Mouse (Mus musculus) lung, postnatal 0 days (tissue): ENCODE results near the gene Eloa. TPM values are rescaled to one million over a fixed set of nuclear protein-coding genes. Genes with fewer than 3 reads are reported as not detected.

Experiments
- ATAC-seq: fragments of 200-750 bp; cut with Nextera tagmentation; 2 replicates; pipeline ENCODE4 v1.8.0; 2017; ENCODE audit warnings: moderate library complexity
- DNase-seq: peaks from one replicate; pipeline ENCODE4 v3.0.0-alpha.2; 2016; ENCODE audit warnings: low spot score
- H3K27ac ChIP-seq: fragments of 300-500 bp; sonication (generic); 2 replicates; pipeline ENCODE4 v1.5.1; 2014; ENCODE audit warnings: antibody characterized with exemption, mild to moderate bottlenecking, low read length, mixed read lengths
- H3K27me3 ChIP-seq: fragments of 300-500 bp; sonication (generic); replicated peaks from 2 replicates; pipeline ENCODE4 v1.6.1; 2014; ENCODE audit warnings: low read length, mixed read lengths; ENCODE audit not compliant: insufficient read depth
- H3K36me3 ChIP-seq: fragments of 300-500 bp; sonication (generic); 2 replicates; pipeline ENCODE4 v1.6.1; 2014; ENCODE audit warnings: low read length, mixed read lengths; ENCODE audit not compliant: insufficient read depth
- H3K4me1 ChIP-seq: fragments of 300-500 bp; sonication (generic); 2 replicates; pipeline ENCODE4 v1.6.1; 2014; ENCODE audit warnings: antibody characterized with exemption, low read depth, low read length, mixed read lengths; ENCODE audit not compliant: insufficient read depth
- H3K4me2 ChIP-seq: fragments of 300-500 bp; sonication (generic); replicated peaks from 2 replicates; pipeline ENCODE4 v1.6.1; 2014; ENCODE audit warnings: low read depth, mild to moderate bottlenecking, low read length, moderate library complexity, mixed read lengths
- H3K4me3 ChIP-seq: fragments of 300-500 bp; sonication (generic); 2 replicates; pipeline ENCODE4 v1.5.1; 2014; ENCODE audit warnings: low read depth, low read length
- H3K9ac ChIP-seq: fragments of 300-500 bp; sonication (generic); replicated peaks from 2 replicates; pipeline ENCODE4 v1.6.1; 2014; ENCODE audit warnings: low read depth, mild to moderate bottlenecking
- H3K9me3 ChIP-seq: fragments of 300-500 bp; sonication (generic); 2 replicates; pipeline ENCODE4 v1.6.1; 2016; ENCODE audit warnings: low read length, mixed read lengths
- CTCF ChIP-seq: IDR thresholded peaks from 2 replicates; pipeline ENCODE4 v1.5.1; 2016; ENCODE audit warnings: antibody characterized with exemption, mild to moderate bottlenecking
- EP300 ChIP-seq: IDR thresholded peaks from 2 replicates; pipeline ENCODE4 v1.6.1; 2016; ENCODE audit warnings: antibody characterized with exemption, mild to moderate bottlenecking, control low read depth
- WGBS: fragments of 180-500 bp; shearing (Covaris S2); extraction: QIAGEN DNeasy Blood & Tissue Kit; methylation state at CpG from one replicate; pipeline ENCODE4 v1.1.7; 2014; 5-methylcytosine and 5-hydroxymethylcytosine counted together
- polyA plus RNA-seq: library from polyadenylated mRNA; unstranded; fragments of >200 nt; fragmentation: Nextera tagmentation; extraction: Ambion mirVana; gene quantifications from 2 replicates; pipeline ENCODE4 v1.2.1, GENCODE M21; 2015

The Eloa gene
- polyA plus RNA-seq, 1 experiment from 2014 or later: 25.6 TPM

GRCm38 (mm10) chr4:136025350-136025749 is 3.8 kb upstream of the Eloa start:
- H3K4me1 ChIP-seq: 0 out of 2 replicates have a peak, but pooled peaks cover 4% of the 10 kb centered on the region
- WGBS: 75% methylated on average over 1 of the region's 1 CpGs
- TF ChIP-seq EP300 (no peak), CTCF (no peak)
- no peak overlapping the region for H3K27ac ChIP-seq
- H3K4me2 ChIP-seq: no peak overlapping the region
- no peaks in the 10 kb centered on the region for H3K27me3 ChIP-seq
- no peak overlapping the region for H3K9ac ChIP-seq
- H3K4me3 ChIP-seq: no peak overlapping the region
- DNase-seq (no peak), ATAC-seq (no peak)
- no peaks in the 10 kb centered on the region for H3K9me3 ChIP-seq
- no peaks in the 10 kb centered on the region for H3K36me3 ChIP-seq

DNA sequence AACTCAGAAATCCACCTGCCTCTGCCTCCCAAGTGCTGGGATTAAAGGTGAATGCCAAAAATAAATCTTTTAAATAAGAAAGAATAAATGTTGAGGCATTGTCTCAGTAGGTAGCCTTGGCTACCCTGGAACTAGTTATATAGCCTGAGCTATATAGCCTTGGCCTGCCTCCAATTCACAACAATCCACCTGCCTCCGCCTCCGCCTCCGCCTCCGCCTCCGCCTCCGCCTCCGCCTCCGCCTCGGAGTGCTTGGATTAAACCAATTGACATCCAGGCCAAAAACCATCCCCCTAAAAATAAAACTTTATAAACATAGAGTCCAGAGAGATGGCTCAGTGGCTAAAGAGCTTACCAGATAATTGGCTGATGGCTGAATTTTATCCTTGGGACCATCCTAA is 1.4 kb upstream of the Eloa start:
- H3K27me3 ChIP-seq: no peaks in the 10 kb centered on the region
- no peak overlapping the region for H3K4me3 ChIP-seq
- no peak overlapping the region for H3K27ac ChIP-seq
- H3K4me1 ChIP-seq: 0 out of 2 replicates have a peak, but pooled peaks cover 4% of the 10 kb centered on the region
- WGBS: 91% methylated on average over 9 of the region's 9 CpGs
- TF ChIP-seq EP300 (no peak), CTCF (no peak)
- H3K9ac ChIP-seq: no peak overlapping the region
- ATAC-seq (no peak), DNase-seq (no peak)
- H3K4me2 ChIP-seq: no peak overlapping the region
- no peaks in the 10 kb centered on the region for H3K9me3 ChIP-seq
- no peaks in the 10 kb centered on the region for H3K36me3 ChIP-seq

DNA sequence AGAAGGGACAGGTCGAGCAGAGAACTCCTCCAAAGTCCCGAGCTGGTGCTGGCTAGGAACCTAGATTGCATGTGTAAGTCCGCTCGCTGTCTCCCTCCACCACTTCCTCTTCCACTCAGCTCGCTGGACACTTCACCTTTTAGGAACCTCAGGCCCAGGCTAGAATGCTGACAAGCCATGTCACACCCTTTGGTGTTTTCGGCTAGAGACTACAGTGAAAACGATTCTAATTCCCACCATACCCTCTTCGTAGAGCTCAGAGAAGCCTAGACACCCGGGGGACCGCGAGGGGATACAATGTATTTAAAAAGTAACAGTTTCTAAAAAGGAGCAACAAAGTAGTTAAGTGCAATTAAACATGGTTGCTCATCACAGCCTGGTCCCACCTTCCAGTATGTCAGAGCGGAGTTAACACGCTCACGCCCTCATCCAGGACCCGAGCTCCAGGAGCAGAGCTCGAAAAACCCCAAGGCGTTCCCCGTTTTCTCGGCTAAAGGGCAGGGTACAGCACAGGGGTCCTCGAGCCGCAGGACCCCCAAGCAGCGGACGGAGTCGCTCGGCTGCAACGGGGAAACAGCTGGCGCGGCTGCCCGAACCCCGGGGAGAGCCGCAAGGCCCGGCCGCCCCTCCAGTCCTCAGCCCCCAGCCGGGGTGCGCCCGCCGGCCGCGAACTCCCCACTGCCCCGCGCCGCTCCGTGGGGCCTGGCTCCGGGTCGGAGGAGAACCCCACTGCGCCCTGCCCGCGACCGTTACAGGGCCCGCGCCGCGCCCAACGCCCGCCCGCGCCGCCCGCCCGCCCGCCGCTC is 617 bp downstream of the Eloa start:
- H3K36me3 ChIP-seq: no peaks in the 10 kb centered on the region
- peak overlapping the region; percentile 87 for H3K9ac ChIP-seq
- ATAC-seq: peak; percentile 59
- H3K4me2 ChIP-seq: peak overlapping the region; percentile 72
- no peak for TF ChIP-seq CTCF
- no peak for TF ChIP-seq EP300
- peak overlapping the region; percentile 78 for H3K27ac ChIP-seq
- 0 out of 2 replicates have a peak, but pooled peaks cover 4% of the 10 kb centered on the region for H3K4me1 ChIP-seq
- WGBS: under 1% methylated on average over 46 of the region's 62 CpGs
- no peaks in the 10 kb centered on the region for H3K9me3 ChIP-seq
- H3K4me3 ChIP-seq: peak overlapping the region; percentile 71
- peak; percentile 73 for DNase-seq
- no peaks in the 10 kb centered on the region for H3K27me3 ChIP-seq

GRCm38 (mm10) chr4:136016059-136016602 is 5.4 kb downstream of the Eloa start:
- no peak for TF ChIP-seq EP300
- TF ChIP-seq CTCF: no peak
- WGBS: 63% methylated on average over 3 of the region's 3 CpGs
- no peaks in the 10 kb centered on the region for H3K27me3 ChIP-seq
- no peak overlapping the region for H3K9ac ChIP-seq
- H3K4me1 ChIP-seq: 0 out of 2 replicates have a peak, but pooled peaks cover 4% of the 10 kb centered on the region
- DNase-seq (no peak), ATAC-seq (no peak)
- no peaks in the 10 kb centered on the region for H3K9me3 ChIP-seq
- no peak overlapping the region for H3K4me2 ChIP-seq
- H3K4me3 ChIP-seq: no peak overlapping the region
- H3K36me3 ChIP-seq: peaks cover 20% of the 10 kb centered on the region; the same call in 1 of the 2 replicates
- no peak overlapping the region for H3K27ac ChIP-seq

- Histone ChIP-seq H3K9me3 (no peaks in the 10 kb centered on the region), H3K4me1 (no peaks in the 10 kb centered on the region), H3K4me3 (no peak overlapping the region), H3K4me2 (no peak overlapping the region), H3K27me3 (no peaks in the 10 kb centered on the region), H3K27ac (no peak overlapping the region), H3K9ac (no peak overlapping the region), H3K36me3 (peaks cover 59% of the 10 kb centered on the region)
- ATAC-seq: no peak
- DNase-seq: no peak
- TF ChIP-seq CTCF (0 out of 2 replicates have a peak, but pooled peaks have one; percentile 6), EP300 (no peak)
- WGBS: 83% methylated on average over 4 of the region's 4 CpGs
Measured at GRCm38 (mm10) chr4:136010586-136010985, 11.0 kb downstream of the Eloa start.

- H3K9me3 ChIP-seq: no peaks in the 10 kb centered on the region
- WGBS: 82% methylated on average over 8 of the region's 8 CpGs
- no peak for TF ChIP-seq EP300
- no peak for TF ChIP-seq CTCF
- H3K27me3 ChIP-seq: no peaks in the 10 kb centered on the region
- no peak for DNase-seq
- no peak overlapping the region for H3K4me2 ChIP-seq
- H3K9ac ChIP-seq: no peak overlapping the region
- no peak overlapping the region for H3K4me3 ChIP-seq
- H3K36me3 ChIP-seq: peaks cover 74% of the 10 kb centered on the region
- no peaks in the 10 kb centered on the region for H3K4me1 ChIP-seq
- no peak for ATAC-seq
- no peak overlapping the region for H3K27ac ChIP-seq
Measured at GRCm38 (mm10) chr4:136008782-136009447, 12.6 kb downstream of the Eloa start.
